Mouse (Mus musculus) kidney, embryonic 16.5 days (tissue): Measurements from ENCODE around the gene Prss53. TPM values are rescaled to one million over a fixed set of nuclear protein-coding genes. Genes with fewer than 3 reads are reported as not detected.
"Not testable (repeated sequence)": the region's sequence is repeated elsewhere in the genome, so short reads cannot be mapped to it uniquely, and the experiment has no call there.

ENCODE experiments used
- ATAC-seq: fragments of 200-750 bp; cut with Nextera tagmentation; 2 replicates; pipeline ENCODE4 v1.8.0; 2017; ENCODE audit warnings: moderate TSS enrichment; ENCODE audit not compliant: low FRiP score, low TSS enrichment
- H3K27ac ChIP-seq: fragments of 300-500 bp; sonication (generic); 2 replicates; pipeline ENCODE4 v1.5.1; 2014; ENCODE audit warnings: low read length
- H3K27me3 ChIP-seq: fragments of 300-500 bp; sonication (generic); 2 replicates; pipeline ENCODE4 v1.6.1; 2014; ENCODE audit warnings: low read length, control low read depth, mixed read lengths; ENCODE audit not compliant: insufficient read depth
- H3K36me3 ChIP-seq: fragments of 300-500 bp; sonication (generic); 2 replicates; pipeline ENCODE4 v1.6.1; 2014; ENCODE audit warnings: low read length, control low read depth, mixed read lengths; ENCODE audit not compliant: insufficient read depth
- H3K4me1 ChIP-seq: fragments of 300-500 bp; sonication (generic); 2 replicates; pipeline ENCODE4 v1.6.1; 2014; ENCODE audit warnings: low read length, control low read depth, mixed read lengths; ENCODE audit not compliant: insufficient read depth
- H3K4me2 ChIP-seq: fragments of 300-500 bp; sonication (generic); replicated peaks from 2 replicates; pipeline ENCODE4 v1.6.1; 2014; ENCODE audit warnings: low read depth, low read length
- H3K4me3 ChIP-seq: fragments of 300-500 bp; sonication (generic); 2 replicates; pipeline ENCODE4 v1.5.1; 2014; ENCODE audit warnings: mild to moderate bottlenecking, low read length
- H3K9ac ChIP-seq: fragments of 300-500 bp; sonication (generic); replicated peaks from 2 replicates; pipeline ENCODE4 v1.6.1; 2014; ENCODE audit warnings: low read length
- H3K9me3 ChIP-seq: fragments of 300-500 bp; sonication (generic); 2 replicates; pipeline ENCODE4 v1.6.1; 2016; ENCODE audit warnings: low read length, control low read depth
- WGBS: fragments of 180-500 bp; shearing (Covaris S2); extraction: QIAGEN DNeasy Blood & Tissue Kit; methylation state at CpG from one replicate; pipeline ENCODE4 v1.1.7; 2014; 5-methylcytosine and 5-hydroxymethylcytosine counted together
- polyA plus RNA-seq: library from polyadenylated mRNA; unstranded; fragments of >200 nt; fragmentation: Nextera tagmentation; extraction: Ambion mirVana; gene quantifications from 2 replicates; pipeline ENCODE4 v1.2.1, GENCODE M21; 2015

Prss53 gene
- polyA plus RNA-seq, 1 experiment from 2014 or later, result 5.9 TPM

DNA sequence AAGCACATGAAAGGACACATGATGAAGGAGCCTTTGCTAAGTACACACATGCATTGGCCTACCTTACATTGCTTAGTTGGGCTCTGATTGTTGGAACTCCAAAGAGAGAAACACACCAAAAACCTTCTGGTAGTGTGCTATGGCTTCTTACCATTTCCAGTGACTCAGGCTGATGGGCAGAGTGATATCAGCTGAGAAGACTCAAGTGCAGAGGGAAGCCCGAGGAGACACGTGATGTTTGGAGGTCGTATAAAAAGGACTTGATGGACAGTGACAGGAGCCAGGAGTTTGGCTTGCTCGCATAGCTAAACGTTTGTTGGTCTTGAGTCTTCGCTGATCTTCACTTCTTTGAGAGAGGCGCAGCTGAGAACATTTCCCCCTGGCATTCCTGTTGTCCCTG, 6.8 kb upstream of the Prss53 start:
- 92% methylated on average over 7 of the region's 7 CpGs for WGBS
- H3K27me3 ChIP-seq, result no peaks in the 10 kb centered on the region
- H3K9ac ChIP-seq, result no peak overlapping the region
- H3K4me1 ChIP-seq, result peaks cover 11% of the 10 kb centered on the region
- H3K4me3 ChIP-seq, result no peak overlapping the region
- no peaks in the 10 kb centered on the region for H3K9me3 ChIP-seq
- no peak overlapping the region for H3K4me2 ChIP-seq
- ATAC-seq, result no peak
- peaks cover 2% of the 10 kb centered on the region for H3K36me3 ChIP-seq
- H3K27ac ChIP-seq, result no peak overlapping the region

DNA sequence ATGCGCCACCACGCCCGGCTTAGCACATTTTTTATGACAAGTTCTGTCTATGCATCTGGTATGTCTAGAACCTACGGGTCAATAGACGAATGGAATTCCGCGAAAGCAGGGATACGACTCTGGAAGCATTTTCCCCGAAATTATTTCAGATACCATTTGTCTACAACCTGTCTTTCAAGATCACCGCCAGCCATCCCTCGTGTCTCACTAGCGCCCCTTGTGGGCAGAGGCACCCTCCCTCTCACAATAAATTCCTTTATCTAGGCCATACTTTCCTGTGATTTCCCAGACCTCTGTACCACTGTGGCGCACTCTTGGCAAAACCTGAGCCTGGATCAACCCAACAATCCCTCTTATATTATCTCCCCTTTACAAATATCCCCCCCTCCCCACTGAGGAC, 5.6 kb upstream of the Prss53 start:
- Histone ChIP-seq H3K9ac (no peak overlapping the region), H3K36me3 (peaks cover 4% of the 10 kb centered on the region), H3K4me2 (no peak overlapping the region), H3K4me1 (peaks cover 11% of the 10 kb centered on the region), H3K9me3 (no peaks in the 10 kb centered on the region), H3K27me3 (no peaks in the 10 kb centered on the region), H3K4me3 (no peak overlapping the region), H3K27ac (no peak overlapping the region)
- WGBS, result 68% methylated on average over 13 of the region's 13 CpGs
- no peak for ATAC-seq

DNA sequence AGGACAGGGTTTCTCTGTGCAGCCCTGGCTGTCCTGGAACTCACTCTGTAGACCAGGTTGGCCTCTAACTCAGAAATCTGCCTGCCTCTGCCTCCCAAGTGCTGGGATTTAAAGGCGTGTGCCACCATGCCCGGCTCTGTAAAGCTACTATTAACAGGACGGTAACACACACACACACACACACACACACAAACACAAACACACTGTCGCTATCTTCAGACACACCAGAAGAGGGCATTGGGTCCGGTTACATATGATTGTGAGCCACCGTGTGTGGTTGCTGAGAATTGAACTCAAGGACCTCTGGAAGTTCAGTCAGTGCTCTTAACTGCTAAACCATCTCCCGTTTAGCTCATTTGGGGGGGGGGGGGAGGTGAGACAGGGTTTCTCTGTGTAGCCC, 5.1 kb upstream of the Prss53 start:
- H3K36me3 ChIP-seq, H3K9ac ChIP-seq, H3K27ac ChIP-seq, H3K27me3 ChIP-seq, H3K9me3 ChIP-seq: not testable (repeated sequence)
- WGBS, result 72% methylated on average over 7 of the region's 7 CpGs
- H3K4me2 ChIP-seq, result peak overlapping the region; percentile 85
- ATAC-seq, result peak; percentile 5; the same call in 1 of the 2 replicates
- H3K4me1 ChIP-seq, result peaks cover 11% of the 10 kb centered on the region
- H3K4me3 ChIP-seq, result peak overlapping the region; percentile 76; the same call in 1 of the 2 replicates

- ATAC-seq, result peak; percentile 99
- no peaks in the 10 kb centered on the region for H3K27me3 ChIP-seq
- peaks cover 4% of the 10 kb centered on the region for H3K36me3 ChIP-seq
- under 1% methylated on average over 26 of the region's 26 CpGs for WGBS
- peak within 1 kb of the TSS; percentile 81 for H3K9ac ChIP-seq
- H3K4me3 ChIP-seq, result peak within 1 kb of the TSS; percentile 76
- H3K9me3 ChIP-seq, result no peaks in the 10 kb centered on the region
- H3K4me1 ChIP-seq, result peaks cover 11% of the 10 kb centered on the region
- peak within 1 kb of the TSS; percentile 86 for H3K27ac ChIP-seq
- H3K4me2 ChIP-seq, result peak within 1 kb of the TSS; percentile 85
Measured at GRCm38 (mm10) chr7:127895442-127895841, 4.7 kb upstream of the Prss53 start, which contains the start of the genes Gm21974 and Vkorc1. TSS of gene Gm21974 (minus strand) at chr7:127895454. TSS of gene Vkorc1 (minus strand) at chr7:127895617.

DNA sequence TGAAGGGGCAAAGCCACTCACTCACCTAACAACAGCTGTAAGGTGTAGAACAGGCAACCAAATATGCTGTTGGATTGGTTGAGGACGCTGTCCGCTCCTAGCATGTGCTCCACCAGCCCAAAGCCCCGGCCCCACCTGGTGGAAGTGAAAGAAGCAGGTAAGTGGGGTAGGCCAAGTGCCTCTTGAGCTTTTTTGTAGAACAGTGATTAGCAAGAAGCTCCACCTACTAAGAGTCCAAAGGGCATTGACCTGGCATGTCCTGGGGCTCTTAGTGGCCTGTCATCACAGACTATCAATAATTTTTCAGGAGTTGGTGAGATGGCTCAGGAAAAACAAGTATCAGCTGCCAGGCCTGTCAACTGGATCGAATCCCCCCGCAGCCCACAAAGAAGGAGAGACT, 3.7 kb upstream of the Prss53 start:
- no peaks in the 10 kb centered on the region for H3K27me3 ChIP-seq
- peaks cover 4% of the 10 kb centered on the region for H3K36me3 ChIP-seq
- peak overlapping the region; percentile 76 for H3K4me3 ChIP-seq
- peak overlapping the region; percentile 85 for H3K4me2 ChIP-seq
- H3K4me1 ChIP-seq, result peaks cover 11% of the 10 kb centered on the region
- no peak overlapping the region for H3K27ac ChIP-seq
- no peak for ATAC-seq
- 61% methylated on average over 5 of the region's 5 CpGs for WGBS
- H3K9ac ChIP-seq, result peak overlapping the region; percentile 81
- H3K9me3 ChIP-seq, result no peaks in the 10 kb centered on the region

DNA sequence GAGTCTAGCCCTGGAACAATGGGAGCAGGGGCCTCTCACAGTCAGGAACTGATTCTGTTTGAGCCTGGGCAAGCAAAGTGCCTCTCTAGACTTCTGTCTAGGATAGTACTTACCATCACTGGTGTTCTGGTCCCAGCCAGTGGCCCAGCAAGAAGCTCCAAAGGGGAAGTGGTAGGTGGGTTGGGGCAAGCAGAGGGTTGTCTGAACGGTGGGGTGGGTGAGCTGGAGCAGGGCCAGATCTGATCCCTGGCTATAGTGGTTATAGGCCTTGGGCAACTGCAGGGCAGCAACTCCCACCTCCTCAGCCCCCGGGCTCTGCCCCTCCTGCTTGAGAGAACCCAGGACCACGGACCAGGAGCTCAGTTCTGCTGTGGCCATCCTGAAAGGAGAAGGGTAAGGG, 1.9 kb downstream of the Prss53 start:
- Histone ChIP-seq H3K27ac (no peak overlapping the region), H3K27me3 (no peaks in the 10 kb centered on the region), H3K9ac (no peak overlapping the region), H3K4me2 (no peak overlapping the region), H3K4me3 (no peak overlapping the region), H3K9me3 (no peaks in the 10 kb centered on the region), H3K4me1 (peaks cover 3% of the 10 kb centered on the region), H3K36me3 (peaks cover 44% of the 10 kb centered on the region)
- no peak for ATAC-seq
- WGBS, result 62% methylated on average over 3 of the region's 3 CpGs

DNA sequence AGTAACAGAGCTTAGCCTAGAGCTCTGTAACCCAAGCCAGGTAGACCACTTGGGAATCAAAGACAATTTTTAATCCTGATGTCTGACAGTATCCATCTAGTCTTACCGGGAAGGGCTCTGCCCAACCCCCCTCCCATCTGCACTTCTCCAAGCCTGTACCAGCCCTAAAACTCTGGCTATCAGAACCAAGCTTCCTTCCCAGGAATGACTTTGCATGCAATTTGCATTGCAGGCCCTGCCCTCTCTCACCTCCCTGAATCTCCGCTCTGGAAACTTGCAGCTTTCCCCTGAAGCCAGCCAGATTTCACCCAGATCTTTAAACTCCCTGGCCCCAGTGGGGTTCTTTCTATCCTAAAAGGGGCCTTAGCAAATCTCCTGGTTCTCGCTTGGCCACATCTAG, 3.0 kb downstream of the Prss53 start:
- no peak overlapping the region for H3K4me3 ChIP-seq
- ATAC-seq, result no peak
- no peaks in the 10 kb centered on the region for H3K9me3 ChIP-seq
- no peak overlapping the region for H3K27ac ChIP-seq
- H3K4me2 ChIP-seq, result no peak overlapping the region
- no peak overlapping the region for H3K9ac ChIP-seq
- H3K4me1 ChIP-seq, result peaks cover 6% of the 10 kb centered on the region
- WGBS, result 80% methylated on average over 3 of the region's 3 CpGs
- H3K36me3 ChIP-seq, result peaks cover 55% of the 10 kb centered on the region
- H3K27me3 ChIP-seq, result no peaks in the 10 kb centered on the region

- H3K4me3 ChIP-seq, result no peak overlapping the region
- 89% methylated on average over 8 of the region's 8 CpGs for whole genome bisulfite sequencing
- H3K36me3 ChIP-seq, result peaks cover 57% of the 10 kb centered on the region
- H3K9me3 ChIP-seq, result no peaks in the 10 kb centered on the region
- H3K4me2 ChIP-seq, result no peak overlapping the region
- peaks cover 6% of the 10 kb centered on the region for H3K4me1 ChIP-seq
- H3K27ac ChIP-seq, result no peak overlapping the region
- ATAC-seq, result no peak
- no peaks in the 10 kb centered on the region for H3K27me3 ChIP-seq
- H3K9ac ChIP-seq, result no peak overlapping the region
Measured at GRCm38 (mm10) chr7:127887191-127887590, 3.6 kb downstream of the Prss53 start.

DNA sequence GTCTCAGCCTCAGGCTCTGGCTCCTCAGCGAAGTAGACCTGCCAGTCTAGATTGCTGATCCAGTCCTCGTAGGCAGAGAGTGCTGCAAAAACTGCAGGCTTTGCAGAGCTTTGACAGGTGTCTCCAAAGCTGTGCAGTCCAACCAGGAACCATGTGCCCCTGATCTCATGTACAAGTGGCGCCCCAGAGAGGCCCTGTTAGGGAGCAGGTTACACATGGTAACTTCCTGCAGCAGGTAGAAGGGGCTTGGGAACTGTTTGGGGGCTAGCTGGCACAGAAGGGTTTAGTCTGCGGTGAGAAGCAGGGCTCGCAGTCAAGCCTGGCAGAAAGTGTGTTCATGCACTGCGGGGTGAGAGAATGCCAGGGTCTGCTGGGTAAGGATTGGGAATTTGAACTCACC, 4.2 kb downstream of the Prss53 start:
- H3K36me3 ChIP-seq, result peaks cover 63% of the 10 kb centered on the region
- no peak for ATAC-seq
- H3K9ac ChIP-seq, result no peak overlapping the region
- H3K27me3 ChIP-seq, result no peaks in the 10 kb centered on the region
- H3K4me3 ChIP-seq, result no peak overlapping the region
- H3K9me3 ChIP-seq, result no peaks in the 10 kb centered on the region
- H3K4me2 ChIP-seq, result no peak overlapping the region
- 90% methylated on average over 6 of the region's 6 CpGs for whole genome bisulfite sequencing
- H3K27ac ChIP-seq, result no peak overlapping the region
- peaks cover 6% of the 10 kb centered on the region for H3K4me1 ChIP-seq

GRCm38 (mm10) chr7:127885951-127886350, 4.8 kb downstream of the Prss53 start:
- H3K27ac ChIP-seq, result no peak overlapping the region
- no peak overlapping the region for H3K4me3 ChIP-seq
- H3K36me3 ChIP-seq, result peaks cover 69% of the 10 kb centered on the region
- H3K27me3 ChIP-seq, result no peaks in the 10 kb centered on the region
- peaks cover 6% of the 10 kb centered on the region for H3K4me1 ChIP-seq
- H3K4me2 ChIP-seq, result no peak overlapping the region
- no peak for ATAC-seq
- H3K9me3 ChIP-seq, result no peaks in the 10 kb centered on the region
- WGBS, result 51% methylated on average over 6 of the region's 6 CpGs
- no peak overlapping the region for H3K9ac ChIP-seq
